Mouse (Mus musculus): ENCODE results near the gene Tfpt. TPM values are rescaled to one million over a fixed set of nuclear protein-coding genes. Genes with fewer than 3 reads are reported as not detected.
"Not testable (repeated sequence)": the region's sequence is repeated elsewhere in the genome, so short reads cannot be mapped to it uniquely, and the experiment has no call there.

Tfpt gene
- total and polyA plus RNA-seq, 2 experiments from 2014 or later: 14.2 to 21.0 TPM

GRCm38 (mm10) chr7:3609082-3609481 is 20.6 kb downstream of the Tfpt start:
- Histone ChIP-seq H3K9me3 (replicated peaks; ENCODE audit: control insufficient read depth, low read length) (no peaks in the 10 kb centered on the region), H3K27me3 (ENCODE audit: control insufficient read depth, insufficient read depth, low read length) (no peaks in the 10 kb centered on the region), H3K36me3 (replicated peaks; ENCODE audit: control insufficient read depth, insufficient read depth, low read length) (no peaks in the 10 kb centered on the region), H3K4me1 (ENCODE audit: control insufficient read depth, insufficient read depth) (0 out of 2 replicates have a peak, but pooled peaks cover 3% of the 10 kb centered on the region), H3K27ac (ENCODE audit: low read depth) (peak overlapping the region; percentile 81), H3K4me2 (ENCODE audit: low read depth, low read length) (peak overlapping the region; percentile 13; the same call in 1 of the 2 replicates), H3K9ac (replicated peaks; ENCODE audit: low read depth, low read length) (no peak overlapping the region), H3K4me3 (ENCODE audit: low read depth, low read length) (no peak overlapping the region)
- ATAC-seq (ENCODE audit: insufficient read depth, low read depth) (peak; percentile 88), DNase-seq (ENCODE audit: low spot score) (peak; percentile 73)
- 19% methylated on average over 3 of the region's 3 CpGs for WGBS
- no peak for TF ChIP-seq CTCF (IDR thresholded peaks at IDR 0.05; ENCODE audit: low read depth)
- no peak; the same call in 1 of the 2 replicates for TF ChIP-seq EP300 (IDR thresholded peaks at IDR 0.05; ENCODE audit: low read depth)

- H3K4me2 ChIP-seq (ENCODE audit: low read depth, low read length): peak overlapping the region; percentile 13; the same call in 1 of the 2 replicates
- no peaks in the 10 kb centered on the region for H3K9me3 ChIP-seq (replicated peaks; ENCODE audit: control insufficient read depth, low read length)
- ATAC-seq (ENCODE audit: insufficient read depth, low read depth) (0 out of 2 replicates have a peak, but pooled peaks have one; percentile 18), DNase-seq (ENCODE audit: low spot score) (no peak)
- H3K4me3 ChIP-seq (ENCODE audit: low read depth, low read length): no peak overlapping the region
- no peaks in the 10 kb centered on the region for H3K36me3 ChIP-seq (replicated peaks; ENCODE audit: control insufficient read depth, insufficient read depth, low read length)
- peak overlapping the region; percentile 81 for H3K27ac ChIP-seq (ENCODE audit: low read depth)
- 0 out of 2 replicates have a peak, but pooled peaks cover 3% of the 10 kb centered on the region for H3K4me1 ChIP-seq (ENCODE audit: control insufficient read depth, insufficient read depth)
- no peaks in the 10 kb centered on the region for H3K27me3 ChIP-seq (ENCODE audit: control insufficient read depth, insufficient read depth, low read length)
- H3K9ac ChIP-seq (replicated peaks; ENCODE audit: low read depth, low read length): no peak overlapping the region
- TF ChIP-seq EP300 (IDR thresholded peaks at IDR 0.05; ENCODE audit: low read depth): no peak
- no peak for TF ChIP-seq CTCF (IDR thresholded peaks at IDR 0.05; ENCODE audit: low read depth)
- 77% methylated on average over 3 of the region's 3 CpGs for WGBS
Observed at GRCm38 (mm10) chr7:3608668-3609067, 21.1 kb downstream of the Tfpt start.

- DNase-seq (ENCODE audit: low spot score) (no peak), ATAC-seq (ENCODE audit: insufficient read depth, low read depth) (no peak)
- no peaks in the 10 kb centered on the region for H3K9me3 ChIP-seq (replicated peaks; ENCODE audit: control insufficient read depth, low read length)
- no peaks in the 10 kb centered on the region for H3K27me3 ChIP-seq (ENCODE audit: control insufficient read depth, insufficient read depth, low read length)
- no peak overlapping the region for H3K4me2 ChIP-seq (ENCODE audit: low read depth, low read length)
- no peaks in the 10 kb centered on the region for H3K36me3 ChIP-seq (replicated peaks; ENCODE audit: control insufficient read depth, insufficient read depth, low read length)
- no peak overlapping the region for H3K9ac ChIP-seq (replicated peaks; ENCODE audit: low read depth, low read length)
- H3K4me3 ChIP-seq (ENCODE audit: low read depth, low read length): no peak overlapping the region
- no peak overlapping the region for H3K27ac ChIP-seq (ENCODE audit: low read depth)
- WGBS: 75% methylated on average over 6 of the region's 6 CpGs
- TF ChIP-seq CTCF (IDR thresholded peaks at IDR 0.05; ENCODE audit: low read depth): no peak
- TF ChIP-seq EP300 (IDR thresholded peaks at IDR 0.05; ENCODE audit: low read depth): no peak
- 0 out of 2 replicates have a peak, but pooled peaks cover 3% of the 10 kb centered on the region for H3K4me1 ChIP-seq (ENCODE audit: control insufficient read depth, insufficient read depth)
Observed at GRCm38 (mm10) chr7:3607391-3607790, 22.3 kb downstream of the Tfpt start.

GRCm38 (mm10) chr7:3606798-3607197 is 22.9 kb downstream of the Tfpt start:
- H3K4me2 ChIP-seq (ENCODE audit: low read depth, low read length): no peak overlapping the region
- H3K9me3 ChIP-seq (replicated peaks; ENCODE audit: control insufficient read depth, low read length): no peaks in the 10 kb centered on the region
- 5% methylated on average over 2 of the region's 2 CpGs for WGBS
- H3K27me3 ChIP-seq (ENCODE audit: control insufficient read depth, insufficient read depth, low read length): no peaks in the 10 kb centered on the region
- H3K4me1 ChIP-seq (ENCODE audit: control insufficient read depth, insufficient read depth): 0 out of 2 replicates have a peak, but pooled peaks cover 3% of the 10 kb centered on the region
- peak; percentile 51 for DNase-seq (ENCODE audit: low spot score)
- no peak overlapping the region for H3K27ac ChIP-seq (ENCODE audit: low read depth)
- H3K36me3 ChIP-seq (replicated peaks; ENCODE audit: control insufficient read depth, insufficient read depth, low read length): no peaks in the 10 kb centered on the region
- peak; percentile 67 for ATAC-seq (ENCODE audit: insufficient read depth, low read depth)
- H3K4me3 ChIP-seq (ENCODE audit: low read depth, low read length): no peak overlapping the region
- no peak for TF ChIP-seq EP300 (IDR thresholded peaks at IDR 0.05; ENCODE audit: low read depth)
- peak; percentile 75 for TF ChIP-seq CTCF (IDR thresholded peaks at IDR 0.05; ENCODE audit: low read depth)
- no peak overlapping the region for H3K9ac ChIP-seq (replicated peaks; ENCODE audit: low read depth, low read length)

- peak; percentile 56 for DNase-seq (ENCODE audit: low spot score)
- no peaks in the 10 kb centered on the region for H3K36me3 ChIP-seq (replicated peaks; ENCODE audit: control insufficient read depth, insufficient read depth, low read length)
- TF ChIP-seq CTCF (IDR thresholded peaks at IDR 0.05; ENCODE audit: low read depth): peak; percentile 85
- TF ChIP-seq EP300 (IDR thresholded peaks at IDR 0.05; ENCODE audit: low read depth): no peak
- no peaks in the 10 kb centered on the region for H3K27me3 ChIP-seq (ENCODE audit: control insufficient read depth, insufficient read depth, low read length)
- 0 out of 2 replicates have a peak, but pooled peaks have one; percentile 27 for ATAC-seq (ENCODE audit: insufficient read depth, low read depth)
- H3K27ac ChIP-seq (ENCODE audit: low read depth): no peak overlapping the region
- WGBS: 7% methylated on average over 4 of the region's 4 CpGs
- no peak overlapping the region for H3K9ac ChIP-seq (replicated peaks; ENCODE audit: low read depth, low read length)
- H3K4me1 ChIP-seq (ENCODE audit: control insufficient read depth, insufficient read depth): no peaks in the 10 kb centered on the region
- no peaks in the 10 kb centered on the region for H3K9me3 ChIP-seq (replicated peaks; ENCODE audit: control insufficient read depth, low read length)
- H3K4me3 ChIP-seq (ENCODE audit: low read depth, low read length): no peak overlapping the region
- no peak overlapping the region for H3K4me2 ChIP-seq (ENCODE audit: low read depth, low read length)
Observed at GRCm38 (mm10) chr7:3601119-3601518, 28.6 kb downstream of the Tfpt start.

GRCm38 (mm10) chr7:3597755-3598154 is 32.0 kb downstream of the Tfpt start:
- not testable (repeated sequence) for H3K4me1 ChIP-seq (ENCODE audit: control insufficient read depth, insufficient read depth); DNase-seq (ENCODE audit: low spot score); H3K4me2 ChIP-seq (ENCODE audit: low read depth, low read length); H3K9me3 ChIP-seq (replicated peaks; ENCODE audit: control insufficient read depth, low read length); H3K36me3 ChIP-seq (replicated peaks; ENCODE audit: control insufficient read depth, insufficient read depth, low read length); H3K27me3 ChIP-seq (ENCODE audit: control insufficient read depth, insufficient read depth, low read length); H3K9ac ChIP-seq (replicated peaks; ENCODE audit: low read depth, low read length); H3K4me3 ChIP-seq (ENCODE audit: low read depth, low read length); ATAC-seq (ENCODE audit: insufficient read depth, low read depth); H3K27ac ChIP-seq (ENCODE audit: low read depth)
- WGBS: 43% methylated on average over 1 of the region's 1 CpGs
